Mouse (Mus musculus) thymus, adult 2 months (tissue): ENCODE measurements at regions not wholly inside any gene's neighbourhood (a gene's known extent, or its start where the extent isn't known, plus 50 kb on each side); places are given as distances from the start of the nearest gene placed in this dataset.

Experiments
- CTCF ChIP-seq: fragments of 200-500 bp; IDR thresholded peaks from 2 replicates; pipeline ENCODE4 v1.5.1; 2012; ENCODE audit warnings: mild to moderate bottlenecking, control low read depth, low read length, moderate library complexity, borderline replicate concordance; ENCODE audit not compliant: control insufficient read depth, poor library complexity, insufficient read depth; ENCODE audit errors: extremely low read depth
- POLR2A ChIP-seq: fragments of 200-500 bp; IDR thresholded peaks from 2 replicates; pipeline ENCODE4 v1.6.1; 2012; ENCODE audit warnings: mild to moderate bottlenecking, low read length, control low read depth, moderate library complexity; ENCODE audit not compliant: control insufficient read depth, poor library complexity, insufficient read depth; ENCODE audit errors: extremely low read depth

- TF ChIP-seq POLR2A (no peak), CTCF (no peak)
These were observed 413.6 kb downstream of the Tox3 start for GRCm38 (mm10) chr8:89934521-89934920.
